Mouse (Mus musculus): ENCODE results near the gene Tent5c. TPM values are rescaled to one million over a fixed set of nuclear protein-coding genes. Genes with fewer than 3 reads are reported as not detected.
"Not testable (repeated sequence)": the region's sequence is repeated elsewhere in the genome, so short reads cannot be mapped to it uniquely, and the experiment has no call there.

Tent5c gene
- polyA plus RNA-seq, 1 experiment = 151 TPM

DNA sequence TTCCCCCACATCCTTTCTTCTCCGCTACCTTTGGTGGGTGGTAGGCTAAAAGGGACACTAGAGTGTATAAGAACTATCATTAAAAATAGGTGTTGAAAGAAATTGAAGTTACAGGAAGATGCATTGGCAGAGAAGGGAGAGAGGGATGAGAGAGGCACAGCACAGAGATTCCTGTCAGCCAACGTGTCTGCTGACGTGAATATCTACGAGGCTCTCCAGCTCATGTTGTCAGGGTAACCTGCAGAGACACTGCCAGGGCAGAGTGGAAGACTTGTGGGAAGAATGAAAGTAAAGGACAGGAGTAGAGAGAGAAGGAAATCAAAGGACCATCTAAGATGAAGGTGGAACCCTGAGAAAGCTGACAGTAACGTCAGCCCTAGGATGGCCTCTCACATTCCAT lies 73.5 kb downstream of the Tent5c start:
- TF ChIP-seq POLR2A (IDR thresholded peaks at IDR 0.05; ENCODE audit: borderline replicate concordance, control insufficient read depth, low read depth, low read length) (no peak), CTCF (IDR thresholded peaks at IDR 0.05; ENCODE audit: control insufficient read depth, insufficient read depth, low read length) (no peak)
- Histone ChIP-seq H3K4me1 (ENCODE audit: control insufficient read depth, insufficient read depth, low read length) (no peaks in the 10 kb centered on the region), H3K27ac (ENCODE audit: control insufficient read depth, insufficient read depth, low read depth, low read length, poor library complexity) (no peak overlapping the region), H3K4me3 (replicated peaks; ENCODE audit: control insufficient read depth, low read depth, low read length) (no peak overlapping the region)
- WGBS = 84% methylated on average over 5 of the region's 5 CpGs

DNA sequence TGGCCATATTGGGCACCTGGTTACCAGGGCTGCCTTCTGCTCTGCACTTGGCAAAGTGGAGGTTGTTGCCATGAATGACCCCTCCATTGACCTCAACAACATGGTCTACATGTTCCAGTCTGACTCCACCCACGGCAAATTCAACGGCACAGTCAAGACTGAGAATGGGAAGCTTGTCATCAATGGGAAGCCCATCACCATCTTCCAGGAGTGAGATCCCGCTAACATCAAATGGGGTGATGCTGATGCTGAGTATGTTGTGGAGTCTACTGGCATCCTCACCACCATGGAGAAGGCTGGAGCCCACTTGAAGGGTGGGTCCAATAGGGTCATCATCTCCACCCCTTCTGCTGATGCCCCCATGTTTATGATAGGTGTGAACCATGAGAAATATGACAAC lies 75.5 kb downstream of the Tent5c start:
- H3K27ac ChIP-seq (ENCODE audit: control insufficient read depth, insufficient read depth, low read depth, low read length, poor library complexity); H3K4me1 ChIP-seq (ENCODE audit: control insufficient read depth, insufficient read depth, low read length); H3K4me3 ChIP-seq (replicated peaks; ENCODE audit: control insufficient read depth, low read depth, low read length): not testable (repeated sequence)
- WGBS = 88% methylated on average over 3 of the region's 3 CpGs

DNA sequence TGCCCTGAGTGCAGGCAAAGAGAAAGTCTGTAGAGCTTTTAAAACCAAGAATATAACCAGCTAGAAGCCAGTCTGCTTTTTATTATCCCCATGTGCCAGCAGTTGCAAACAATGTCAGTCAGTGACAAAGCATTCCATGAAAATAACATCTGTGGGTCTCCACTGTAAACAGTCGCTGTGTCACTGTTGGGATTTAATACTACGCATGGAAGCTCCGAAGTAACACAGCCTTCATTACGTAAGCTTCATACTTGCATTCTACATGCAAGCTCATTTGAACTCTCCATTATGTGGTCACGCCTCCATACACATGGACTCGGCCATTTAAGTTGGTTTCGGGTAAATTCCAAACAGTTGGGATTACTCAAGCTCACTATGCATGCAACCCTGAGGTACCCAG lies 77.2 kb downstream of the Tent5c start:
- Histone ChIP-seq H3K27ac (ENCODE audit: control insufficient read depth, insufficient read depth, low read depth, low read length, poor library complexity) (no peak overlapping the region), H3K4me3 (replicated peaks; ENCODE audit: control insufficient read depth, low read depth, low read length) (no peak overlapping the region), H3K4me1 (ENCODE audit: control insufficient read depth, insufficient read depth, low read length) (no peaks in the 10 kb centered on the region; the same call in 1 of the 2 replicates)
- WGBS = 87% methylated on average over 7 of the region's 7 CpGs
- no peak for TF ChIP-seq POLR2A (IDR thresholded peaks at IDR 0.05; ENCODE audit: borderline replicate concordance, control insufficient read depth, low read depth, low read length)
- no peak for TF ChIP-seq CTCF (IDR thresholded peaks at IDR 0.05; ENCODE audit: control insufficient read depth, insufficient read depth, low read length)

DNA sequence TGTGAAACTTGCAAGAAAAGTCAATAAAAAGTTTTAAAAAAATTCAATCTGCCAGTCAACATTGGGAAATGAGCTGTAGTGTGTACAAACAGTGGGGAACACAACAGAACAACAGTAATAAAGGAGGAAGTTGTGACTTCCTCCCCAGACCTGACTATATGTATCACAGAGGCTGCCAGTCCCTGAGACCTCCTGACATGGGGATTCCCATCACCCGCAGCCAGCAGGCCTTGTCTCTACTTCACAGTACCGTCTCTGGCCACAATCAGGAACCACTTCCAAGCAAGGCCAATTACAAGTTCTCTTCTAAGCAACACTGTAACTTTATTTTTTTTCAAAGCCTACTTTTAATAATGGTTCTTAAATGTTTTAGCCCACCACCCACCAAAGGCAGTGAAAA lies 79.8 kb downstream of the Tent5c start:
- no peak overlapping the region for H3K4me3 ChIP-seq (replicated peaks; ENCODE audit: control insufficient read depth, low read depth, low read length)
- no peak overlapping the region for H3K27ac ChIP-seq (ENCODE audit: control insufficient read depth, insufficient read depth, low read depth, low read length, poor library complexity)
- TF ChIP-seq CTCF (IDR thresholded peaks at IDR 0.05; ENCODE audit: control insufficient read depth, insufficient read depth, low read length) (no peak), POLR2A (IDR thresholded peaks at IDR 0.05; ENCODE audit: borderline replicate concordance, control insufficient read depth, low read depth, low read length) (no peak)
- H3K4me1 ChIP-seq (ENCODE audit: control insufficient read depth, insufficient read depth, low read length) = no peaks in the 10 kb centered on the region; the same call in 1 of the 2 replicates
- WGBS = 24% methylated on average over 2 of the region's 2 CpGs

DNA sequence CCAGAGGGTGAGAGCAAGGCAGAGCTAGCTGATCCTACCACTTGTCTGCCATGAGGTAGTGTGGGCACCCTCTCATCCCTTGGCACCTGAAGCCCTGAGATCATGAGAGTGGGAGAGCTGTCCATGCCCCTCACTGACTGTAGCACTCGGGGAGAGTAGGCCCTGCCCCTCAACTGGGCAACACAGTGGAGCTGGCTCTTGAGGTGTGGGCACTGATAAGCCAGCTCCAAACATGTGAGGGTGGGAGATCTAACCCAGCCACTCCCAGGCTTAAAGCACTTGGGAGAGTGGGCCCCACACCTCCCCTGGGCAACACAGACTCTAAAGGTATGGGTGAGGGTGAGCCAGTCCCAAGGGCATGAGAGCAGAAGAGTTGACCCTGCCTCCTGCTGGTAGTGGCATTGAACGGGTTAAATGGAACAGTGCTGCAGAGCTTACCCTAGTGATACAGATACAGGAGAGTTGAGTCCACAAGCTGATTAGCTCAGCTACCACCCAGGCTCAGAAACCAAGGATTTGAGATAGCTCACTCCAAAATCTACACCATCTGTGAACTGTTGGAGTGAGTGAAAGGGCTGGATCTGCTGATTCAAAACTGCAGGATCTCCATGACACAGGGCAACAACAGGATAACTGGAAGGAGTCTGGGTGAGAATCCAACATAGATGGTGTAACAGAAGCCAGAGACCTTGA lies 80.6 kb downstream of the Tent5c start:
- H3K27ac ChIP-seq (ENCODE audit: control insufficient read depth, insufficient read depth, low read depth, low read length, poor library complexity) = no peak overlapping the region
- TF ChIP-seq CTCF (IDR thresholded peaks at IDR 0.05; ENCODE audit: control insufficient read depth, insufficient read depth, low read length) (no peak), POLR2A (IDR thresholded peaks at IDR 0.05; ENCODE audit: borderline replicate concordance, control insufficient read depth, low read depth, low read length) (no peak)
- H3K4me3 ChIP-seq (replicated peaks; ENCODE audit: control insufficient read depth, low read depth, low read length) = no peak overlapping the region
- 57% methylated on average over 2 of the region's 2 CpGs for WGBS
- no peaks in the 10 kb centered on the region; the same call in 1 of the 2 replicates for H3K4me1 ChIP-seq (ENCODE audit: control insufficient read depth, insufficient read depth, low read length)

DNA sequence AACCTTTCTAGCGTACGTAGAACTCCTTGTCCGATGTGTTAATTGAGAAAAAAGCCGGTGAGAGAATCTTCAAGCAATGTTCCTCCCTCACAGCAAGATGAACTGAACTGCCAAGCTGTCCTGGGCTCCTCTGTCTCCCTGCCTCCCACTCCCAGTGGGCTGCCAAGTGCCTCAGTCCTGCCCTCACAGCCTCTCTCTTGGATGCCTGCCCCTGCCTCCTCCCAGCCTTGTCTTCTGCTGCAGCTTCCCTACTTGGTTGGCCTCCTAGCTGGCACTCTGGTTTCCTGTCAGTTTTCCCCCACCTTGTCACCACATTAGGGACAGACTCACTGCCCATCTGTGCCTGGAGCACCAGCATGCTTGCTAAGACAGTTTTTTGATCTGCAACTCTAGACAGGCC lies 86.5 kb downstream of the Tent5c start:
- no peaks in the 10 kb centered on the region for H3K4me1 ChIP-seq (ENCODE audit: control insufficient read depth, insufficient read depth, low read length)
- TF ChIP-seq CTCF (IDR thresholded peaks at IDR 0.05; ENCODE audit: control insufficient read depth, insufficient read depth, low read length) = no peak
- H3K27ac ChIP-seq (ENCODE audit: control insufficient read depth, insufficient read depth, low read depth, low read length, poor library complexity) = no peak overlapping the region
- no peak overlapping the region for H3K4me3 ChIP-seq (replicated peaks; ENCODE audit: control insufficient read depth, low read depth, low read length)
- 93% methylated on average over 4 of the region's 4 CpGs for WGBS

Other genes starting within 250 kb of the Tent5c start
- 17.7 and 19.5 TPM in 2 replicates for gene Man1a2, start 196.2 kb upstream of the Tent5c start, polyA plus RNA-seq (2011; ENCODE audit: insufficient read depth, insufficient read length, low replicate concordance, missing spikeins)